Mouse (Mus musculus): ENCODE results near the gene Ms4a15.

Ms4a15 gene

DNA sequence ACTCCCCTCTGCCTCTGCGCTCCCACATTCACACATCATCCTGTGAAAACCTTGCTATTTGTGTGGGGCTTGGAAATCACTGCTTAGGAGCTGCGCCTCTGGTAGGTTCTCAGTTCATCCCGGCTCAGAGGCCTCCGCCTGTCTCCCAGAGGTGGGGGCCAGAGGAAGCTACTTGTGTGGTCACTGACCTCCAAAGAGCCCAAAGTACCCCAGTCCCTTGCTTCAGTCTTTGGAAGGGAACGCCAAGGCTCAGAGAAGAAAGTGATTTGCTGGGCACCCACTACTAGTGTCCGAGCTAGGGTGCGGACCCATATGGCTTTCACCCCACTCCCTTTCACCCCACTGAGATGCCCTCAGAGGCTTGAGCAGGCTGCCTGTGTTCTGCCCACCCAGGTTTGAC is at the start of gene Ms4a15:
Gene Ms4a15, minus strand, starts transcription at position 101 of the 400 bp plus-strand sequence.
- DNase-seq = no peak

DNA sequence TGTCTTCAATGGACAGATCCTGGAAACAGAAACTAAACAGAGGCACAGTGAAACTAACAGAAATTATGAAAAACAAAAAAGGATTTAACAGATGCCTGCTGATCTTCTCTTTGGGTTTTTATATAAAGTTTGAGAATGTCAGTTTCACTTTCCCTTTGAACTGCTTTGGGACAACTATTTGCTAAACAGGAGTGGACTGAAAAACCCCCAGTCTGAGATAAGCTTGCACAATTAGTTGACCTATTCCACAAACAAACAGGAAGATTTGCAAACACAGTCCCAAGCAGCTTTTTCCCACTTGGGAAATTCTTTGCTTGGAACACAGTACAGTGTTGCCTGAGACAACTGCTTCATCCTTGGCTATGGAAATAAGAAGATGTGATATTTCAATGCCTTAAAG is 44.5 kb upstream of the Ms4a15 start:
- no peak for DNase-seq

GRCm38 (mm10) chr19:11022382-11022781 is 29.3 kb upstream of the Ms4a15 start:
- DNase-seq = no peak

GRCm38 (mm10) chr19:11017891-11018290 is 24.8 kb upstream of the Ms4a15 start, which contains the start of gene Ms4a18:
TSS of gene Ms4a18 (minus strand) at chr19:11018031.
- no peak for DNase-seq

DNA sequence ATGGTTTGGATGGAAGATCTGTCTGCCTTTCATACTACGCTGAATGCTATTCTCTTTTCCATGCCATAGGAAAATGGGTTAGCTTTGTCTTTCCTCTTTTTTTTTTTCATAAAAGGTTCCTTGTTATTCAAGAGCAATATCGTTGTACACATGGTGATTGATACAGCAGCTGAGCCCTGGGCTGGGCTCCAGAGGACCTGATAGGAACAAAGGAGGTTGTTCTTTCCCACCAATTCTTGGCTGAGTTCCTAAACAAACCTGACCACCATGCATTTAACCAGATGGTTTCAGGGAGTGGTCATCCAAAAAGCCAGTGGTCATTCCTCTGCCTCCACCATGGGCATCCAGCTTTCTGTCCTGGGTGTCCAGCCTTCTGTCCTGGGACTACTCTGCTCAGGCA is 24.2 kb upstream of the Ms4a15 start:
- DNase-seq = no peak

GRCm38 (mm10) chr19:11015998-11016397 is 22.9 kb upstream of the Ms4a15 start:
- no peak for DNase-seq

- no peak for DNase-seq
Observed at GRCm38 (mm10) chr19:11015468-11015867, 22.4 kb upstream of the Ms4a15 start.

- DNase-seq = no peak
Observed at GRCm38 (mm10) chr19:10991911-10992310, 1.1 kb downstream of the Ms4a15 start.

DNA sequence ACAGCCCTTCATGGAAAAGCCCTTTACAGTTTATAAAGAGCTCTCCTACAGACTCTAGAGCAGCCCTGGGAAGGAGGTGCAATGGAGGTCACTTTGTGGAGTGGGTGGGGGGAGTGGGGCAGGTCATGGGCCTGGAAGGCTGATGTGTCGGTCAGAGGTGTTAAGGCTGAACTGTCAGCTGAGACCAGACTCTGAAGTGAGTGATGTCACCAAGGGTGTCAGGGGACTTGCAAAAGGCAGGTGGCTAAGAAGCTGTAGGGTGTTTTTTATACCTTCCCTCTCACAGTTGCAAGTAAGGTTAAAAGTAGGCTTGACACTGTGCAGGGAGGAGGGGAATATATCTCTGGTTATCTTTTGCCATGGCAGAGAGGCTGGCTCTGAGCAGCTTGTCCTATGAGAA is 2.3 kb downstream of the Ms4a15 start:
- DNase-seq = no peak

DNA sequence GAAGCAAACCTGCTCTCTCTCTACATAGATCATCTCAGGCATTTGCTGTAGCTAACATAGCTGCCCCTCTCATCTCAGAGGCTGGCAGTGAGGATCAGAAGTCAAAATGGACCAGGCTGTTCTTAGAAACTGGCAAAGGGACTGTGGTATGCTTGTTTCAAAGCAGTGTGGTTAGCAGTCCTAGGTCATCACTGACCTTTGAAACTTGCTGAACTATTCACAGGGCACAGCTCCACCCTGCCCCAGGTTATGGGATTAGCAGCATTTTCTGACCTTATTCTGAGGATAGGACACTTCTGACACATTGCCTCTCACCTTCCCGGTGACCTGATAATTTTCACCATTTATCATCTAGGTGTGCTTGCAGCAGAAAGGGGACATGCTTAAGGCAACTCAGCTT is 4.5 kb downstream of the Ms4a15 start:
- no peak for DNase-seq

- DNase-seq = no peak
Observed at GRCm38 (mm10) chr19:10985889-10986288, 7.2 kb downstream of the Ms4a15 start.

DNA sequence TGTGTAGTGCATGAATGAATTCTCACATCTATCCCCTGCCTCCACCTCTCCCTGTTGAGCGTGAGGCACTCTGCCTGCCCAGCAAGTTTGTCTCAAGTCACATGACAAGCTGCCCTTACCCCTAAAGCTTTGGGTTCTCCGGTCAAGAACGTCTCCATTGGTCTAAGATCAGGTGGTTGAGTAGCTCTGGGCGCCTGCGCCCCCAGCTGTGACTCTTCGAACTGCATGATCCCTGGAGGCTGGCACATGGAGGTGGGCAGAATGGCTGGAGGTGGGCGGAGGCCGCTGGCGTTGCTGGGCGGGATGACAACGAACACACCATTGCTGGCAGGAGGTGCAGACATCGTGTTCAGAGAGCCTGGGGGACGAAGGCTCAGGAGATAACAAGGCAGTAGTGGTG is 8.5 kb downstream of the Ms4a15 start:
- DNase-seq = no peak

DNA sequence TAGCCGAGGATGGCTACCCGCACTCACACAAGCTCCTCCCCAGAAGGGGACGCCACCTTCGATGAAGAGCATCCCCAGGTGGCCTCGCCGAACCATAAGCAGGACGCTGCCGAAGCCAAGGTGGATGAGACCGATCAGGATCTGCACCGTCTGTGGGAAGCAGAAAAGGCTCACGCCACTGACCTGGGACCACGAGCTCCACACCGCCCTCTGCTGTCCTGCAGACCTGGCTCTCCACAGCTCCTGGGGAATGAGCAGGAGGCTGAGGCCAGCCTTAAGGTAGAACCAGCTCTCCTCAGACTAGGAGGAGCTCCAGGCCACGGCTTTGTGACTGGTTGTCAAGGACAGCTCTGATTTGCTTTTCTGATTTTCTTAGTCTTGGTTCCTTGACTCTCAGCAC is 9.9 kb downstream of the Ms4a15 start:
- peak; percentile 50 for DNase-seq

- no peak for DNase-seq
Observed at GRCm38 (mm10) chr19:10980210-10980609, 12.8 kb downstream of the Ms4a15 start.

GRCm38 (mm10) chr19:10979184-10980168 is 13.6 kb downstream of the Ms4a15 start:
- DNase-seq = peak; percentile 81

DNA sequence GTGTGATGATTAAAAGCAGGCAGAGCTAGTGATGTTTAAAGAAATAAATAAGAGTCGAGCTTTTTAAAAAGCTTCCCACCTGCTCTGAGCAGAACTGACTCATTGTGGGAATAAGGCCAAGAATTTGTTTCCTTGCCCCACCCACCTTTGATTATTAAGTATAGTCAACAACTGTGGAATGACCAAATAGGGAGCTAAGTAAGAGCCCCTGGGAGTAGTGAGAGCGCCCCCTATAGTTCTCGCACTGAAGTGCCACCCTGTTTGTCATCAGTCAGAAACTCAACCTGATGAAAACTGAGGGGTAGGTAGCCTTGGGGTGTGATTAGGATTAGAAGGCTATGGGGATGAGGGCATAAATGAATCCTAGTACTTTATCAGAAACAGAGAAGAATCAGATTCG is 16.7 kb downstream of the Ms4a15 start:
- no peak for DNase-seq

DNA sequence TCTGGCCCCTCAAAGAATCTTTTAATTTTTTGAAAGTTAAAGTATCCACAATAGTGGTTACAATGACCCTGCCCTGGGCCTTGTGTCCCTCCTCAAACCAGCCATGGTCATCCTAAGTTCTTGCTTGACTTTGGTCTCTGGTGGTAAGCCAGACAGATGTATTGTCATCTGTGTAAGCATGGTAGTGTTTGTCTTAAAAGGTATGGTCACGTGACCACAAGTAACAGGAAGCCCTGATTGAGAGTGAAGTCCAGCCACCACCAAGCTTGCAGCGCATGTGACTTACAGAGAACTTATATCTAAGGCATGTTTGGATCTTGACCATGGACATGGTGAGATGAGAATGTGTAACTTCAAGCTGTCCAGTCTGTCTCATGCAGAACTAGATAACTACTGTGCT is 17.9 kb downstream of the Ms4a15 start:
- no peak for DNase-seq

DNA sequence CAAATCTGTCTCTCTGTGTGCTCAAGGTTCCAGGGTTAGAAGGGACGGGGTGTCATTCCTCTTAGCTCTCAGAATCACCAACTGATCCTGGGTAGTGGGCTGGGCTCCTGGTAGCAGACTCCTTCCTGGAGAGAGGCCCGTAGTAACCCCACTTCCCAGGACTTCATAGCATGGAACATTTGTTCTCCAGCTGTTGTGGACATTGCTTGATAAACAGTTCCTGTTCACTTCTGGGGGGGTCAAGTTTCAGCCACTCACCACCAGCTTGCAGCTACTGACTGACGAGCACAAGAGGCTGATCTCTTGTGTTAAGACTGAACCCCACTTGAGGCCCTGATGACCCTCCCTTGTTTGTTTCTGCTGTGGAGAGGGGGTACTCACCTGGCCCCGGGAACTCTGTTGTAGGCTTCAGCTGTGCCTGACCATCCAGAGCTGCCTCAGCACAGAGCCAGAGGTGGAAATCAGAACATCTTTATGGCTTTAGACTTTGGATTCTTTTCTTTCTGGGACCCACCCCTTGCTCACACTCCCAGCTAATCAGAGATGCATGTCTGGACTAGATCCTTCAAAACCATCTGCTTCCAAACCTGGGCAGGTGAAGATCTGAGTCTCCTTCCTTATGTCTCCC is 18.7 kb downstream of the Ms4a15 start, which contains the start of gene Ms4a10:
Gene Ms4a10, minus strand, starts transcription at position 433 of the 628 bp plus-strand sequence.
- DNase-seq = peak; percentile 16

- DNase-seq = peak; percentile 26
Observed at GRCm38 (mm10) chr19:10973187-10973586, 19.9 kb downstream of the Ms4a15 start.

DNA sequence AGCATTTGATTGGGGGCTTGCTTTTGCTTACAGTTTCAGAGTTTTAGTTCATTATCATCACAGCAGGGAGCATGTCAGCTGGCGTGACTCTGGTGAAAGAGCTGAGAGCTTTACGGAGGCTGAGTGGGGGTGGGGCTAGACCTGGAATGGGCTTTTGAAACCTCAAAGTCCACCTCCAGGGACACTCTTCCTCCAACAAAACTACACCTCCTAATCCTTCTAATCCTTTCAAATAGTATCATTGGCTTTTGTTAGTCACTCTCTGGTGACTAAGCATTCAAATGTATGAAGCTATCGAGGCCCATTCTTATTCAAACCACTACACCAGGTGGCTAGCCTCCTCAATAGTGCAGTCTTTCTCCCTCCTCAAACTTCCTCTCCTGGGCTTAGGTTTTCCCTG is 20.4 kb downstream of the Ms4a15 start:
- DNase-seq = no peak

- no peak for DNase-seq
Observed at GRCm38 (mm10) chr19:10970457-10970856, 22.6 kb downstream of the Ms4a15 start.

DNA sequence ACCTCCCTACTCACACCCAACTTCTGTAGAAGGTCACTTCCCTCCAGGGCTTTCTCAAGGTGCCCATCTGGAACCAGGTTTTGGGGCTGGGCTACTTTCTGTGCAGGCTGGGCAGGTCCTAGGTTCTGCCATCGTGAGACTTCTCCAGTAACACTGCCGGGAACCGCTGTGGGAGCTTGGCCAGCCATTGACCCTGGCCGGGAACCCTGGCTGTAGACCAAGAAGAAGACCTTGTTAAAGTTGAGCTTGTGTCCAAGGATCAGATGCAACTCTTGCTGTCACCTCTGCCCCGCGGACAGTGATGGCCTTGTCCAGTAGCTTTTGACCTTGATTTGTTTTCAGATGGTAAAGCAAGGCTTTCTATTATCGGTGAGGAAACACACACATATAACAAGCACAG is 24.5 kb downstream of the Ms4a15 start:
- DNase-seq = no peak

- DNase-seq = no peak
Observed at GRCm38 (mm10) chr19:10965721-10966120, 27.3 kb downstream of the Ms4a15 start.

- no peak for DNase-seq
Observed at GRCm38 (mm10) chr19:10959978-10960346, 33.1 kb downstream of the Ms4a15 start.
